Mouse (Mus musculus) cerebellum, adult 2 months (tissue): ENCODE results near the gene Barx1.

Source experiments
- CTCF ChIP-seq: fragments of 200-500 bp; IDR thresholded peaks from 2 replicates; pipeline ENCODE4 v1.5.1; 2011; ENCODE audit warnings: low read depth, mild to moderate bottlenecking, control low read depth, low read length, moderate library complexity, borderline replicate concordance; ENCODE audit not compliant: insufficient read depth
- POLR2A ChIP-seq: fragments of 200-500 bp; IDR thresholded peaks from 2 replicates; pipeline ENCODE4 v1.6.1; 2011; ENCODE audit warnings: low read length, control low read depth, borderline replicate concordance; ENCODE audit not compliant: insufficient read depth

DNA sequence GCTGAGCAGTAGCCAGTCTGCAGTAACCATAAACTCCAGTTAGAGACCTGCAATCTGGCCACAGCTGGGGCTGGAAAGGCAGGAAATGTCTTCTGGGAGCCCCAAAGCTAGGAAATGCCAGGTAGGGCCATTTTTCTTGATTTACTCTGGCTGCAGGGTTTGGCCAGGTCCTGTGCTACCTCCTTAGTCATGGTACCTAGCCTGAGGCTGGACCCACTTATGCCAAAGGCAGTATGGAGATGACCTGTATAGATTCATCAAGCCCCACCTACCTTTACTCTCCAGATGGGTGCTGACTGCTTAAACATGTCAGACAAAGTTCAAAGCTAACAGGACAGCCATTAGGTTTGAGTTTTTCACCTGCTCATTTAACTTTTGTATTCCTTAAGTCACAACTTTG lies 45.0 kb upstream of the Barx1 start:
- TF ChIP-seq POLR2A (no peak), CTCF (no peak)
